ENCODE assay signal across 8 mouse cellular contexts in genomic region chr16:50841677-50842580, GRCm38 (mm10).
DNase-seq lines count a peak whose midpoint lies in the region; ATAC-seq and TF ChIP-seq lines count a peak whose summit lies in the region.

No protein-coding gene starts in this region.

- H3K4me3 ChIP-seq in forebrain, embryonic 12.5 days (replicated peaks) = no peak overlapping the region
- H3K4me3 ChIP-seq in hindbrain, embryonic 10.5 days = no peak overlapping the region
- H3K4me3 ChIP-seq in layer of hippocampus, adult 2 months = peak overlapping the region; percentile 53
- H3K4me3 ChIP-seq in lung, embryonic 16.5 days (ENCODE audit: low read length) = no peak overlapping the region

- H3K4me1 ChIP-seq in forebrain, embryonic 12.5 days = 0 out of 2 replicates have a peak, but pooled peaks cover 3% of the 10 kb centered on the region
- H3K4me1 ChIP-seq in hindbrain, embryonic 10.5 days (replicated peaks) = no peaks in the 10 kb centered on the region
- no peaks in the 10 kb centered on the region for H3K4me1 ChIP-seq in lung, embryonic 16.5 days (replicated peaks; ENCODE audit: control insufficient read depth, insufficient read depth, low read length)

- no peak overlapping the region for H3K9ac ChIP-seq in forebrain, embryonic 12.5 days
- no peak overlapping the region for H3K9ac ChIP-seq in lung, embryonic 16.5 days (ENCODE audit: low read length)

- 37% methylated on average over 15 of the region's 15 CpGs for WGBS in forebrain, embryonic 12.5 days
- 55% methylated on average over 15 of the region's 15 CpGs for WGBS in hindbrain, embryonic 10.5 days
- 47% methylated on average over 15 of the region's 15 CpGs for WGBS in lung, embryonic 16.5 days

- H3K36me3 ChIP-seq in forebrain, embryonic 12.5 days (replicated peaks) = no peaks in the 10 kb centered on the region
- H3K36me3 ChIP-seq in hindbrain, embryonic 10.5 days = no peaks in the 10 kb centered on the region
- no peaks in the 10 kb centered on the region for H3K36me3 ChIP-seq in lung, embryonic 16.5 days (ENCODE audit: control insufficient read depth, insufficient read depth, low read length)

- 0 out of 2 replicates have a peak overlapping the region, but pooled peaks have one; percentile 17 for H3K4me2 ChIP-seq in forebrain, embryonic 12.5 days
- H3K4me2 ChIP-seq in lung, embryonic 16.5 days (ENCODE audit: low read depth, low read length) = no peak overlapping the region

- H3K9me3 ChIP-seq in forebrain, embryonic 12.5 days = no peaks in the 10 kb centered on the region
- H3K9me3 ChIP-seq in hindbrain, embryonic 10.5 days = no peaks in the 10 kb centered on the region
- H3K9me3 ChIP-seq in lung, embryonic 16.5 days (ENCODE audit: control insufficient read depth, low read length) = no peaks in the 10 kb centered on the region

- H3K27me3 ChIP-seq in forebrain, embryonic 12.5 days = no peaks in the 10 kb centered on the region
- H3K27me3 ChIP-seq in hindbrain, embryonic 10.5 days (ENCODE audit: insufficient read depth, poor library complexity, severe bottlenecking) = no peaks in the 10 kb centered on the region
- no peaks in the 10 kb centered on the region for H3K27me3 ChIP-seq in lung, embryonic 16.5 days (ENCODE audit: control insufficient read depth, insufficient read depth, low read depth, low read length)

- TF ChIP-seq CTCF in layer of hippocampus, adult 2 months (conservative IDR thresholded peaks at IDR 0.05) = peak; percentile 87

- H3K27ac ChIP-seq in forebrain, embryonic 12.5 days = no peak overlapping the region
- H3K27ac ChIP-seq in hindbrain, embryonic 10.5 days = no peak overlapping the region
- peak overlapping the region; percentile 72; the same call in 1 of the 2 replicates for H3K27ac ChIP-seq in layer of hippocampus, adult 2 months
- no peak overlapping the region for H3K27ac ChIP-seq in lung, embryonic 16.5 days (ENCODE audit: low read length)

- ATAC-seq in forebrain, embryonic 12.5 days (ENCODE audit: low FRiP score) = peak; percentile 92
- ATAC-seq in lung, embryonic 16.5 days (ENCODE audit: low read depth) = peak; percentile 77

- peak; percentile 54 for DNase-seq in MEL-GATA-1-ER (ENCODE audit: extremely low read depth, low read depth)
- peak; percentile 28 for DNase-seq in c-Kit-positive CD71-positive TER-119-negative erythroid progenitor cells, embryonic 14.5 days (ENCODE audit: low read depth)
- DNase-seq in hindbrain, embryonic 10.5 days (ENCODE audit: low spot score) = peak; percentile 74
- DNase-seq in layer of hippocampus, adult 2 months (ENCODE audit: low spot score in 2 of 2) = peak; percentile 77 to 85
- DNase-seq in retina, embryonic 14.5 days (ENCODE audit: low spot score) = peak; percentile 94
- no peak for DNase-seq in natural killer cell, adult 2 months (ENCODE audit: low spot score in 2 of 2)

Comparison
In these comparisons a context has a peak if more than half of its experiments do, and no peak if none do; other contexts are left out.
1. DNase-seq: peak in MEL-GATA-1-ER (single experiment), c-Kit-positive CD71-positive TER-119-negative erythroid progenitor cells, embryonic 14.5 days (single experiment), hindbrain, embryonic 10.5 days (single experiment), layer of hippocampus, adult 2 months (2 of 2) and retina, embryonic 14.5 days (single experiment); none in natural killer cell, adult 2 months (0 of 2).